Mouse (Mus musculus): ENCODE measurements around the gene Areg. TPM values are rescaled to one million over a fixed set of nuclear protein-coding genes. Genes with fewer than 3 reads are reported as not detected.

Areg gene
- total and polyA plus RNA-seq, 2 experiments from 2014 or later, result 0.19 to 5.9 TPM

DNA sequence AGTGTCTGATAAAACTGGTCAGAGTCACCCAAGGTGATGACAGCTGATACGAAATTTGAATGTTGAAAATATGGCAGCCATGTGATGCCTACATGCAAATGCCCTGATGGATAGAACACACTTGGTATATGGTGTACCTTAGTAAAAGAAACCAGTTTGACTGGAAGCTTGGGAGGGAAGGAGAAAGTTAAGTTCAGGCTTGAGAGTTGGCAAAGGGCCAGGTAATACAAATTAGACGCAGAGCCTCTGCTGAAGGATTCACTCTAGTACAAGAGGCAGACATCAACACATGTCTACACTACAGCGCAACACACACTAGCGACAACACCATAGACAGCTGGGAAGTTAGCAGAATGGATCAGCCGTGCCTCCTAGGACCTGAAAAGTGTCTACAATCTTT is 27.2 kb downstream of the Areg start:
- no peak for ATAC-seq (ENCODE audit: insufficient read depth, low read depth)
- no peak overlapping the region for H3K4me3 ChIP-seq (ENCODE audit: low read depth, low read length)
- H3K27me3 ChIP-seq (ENCODE audit: control insufficient read depth, insufficient read depth, low read length), result no peaks in the 10 kb centered on the region
- no peak overlapping the region for H3K4me2 ChIP-seq (ENCODE audit: low read depth, low read length)
- no peaks in the 10 kb centered on the region for H3K4me1 ChIP-seq (ENCODE audit: control insufficient read depth, insufficient read depth)
- DNase-seq (ENCODE audit: low spot score), result no peak
- no peak overlapping the region for H3K9ac ChIP-seq (replicated peaks; ENCODE audit: low read depth, low read length)
- H3K9me3 ChIP-seq (replicated peaks; ENCODE audit: control insufficient read depth, low read length), result no peaks in the 10 kb centered on the region
- 45% methylated on average over 5 of the region's 5 CpGs for WGBS
- no peaks in the 10 kb centered on the region for H3K36me3 ChIP-seq (replicated peaks; ENCODE audit: control insufficient read depth, insufficient read depth, low read length)
- no peak for TF ChIP-seq EP300 (IDR thresholded peaks at IDR 0.05; ENCODE audit: low read depth)
- no peak for TF ChIP-seq CTCF (IDR thresholded peaks at IDR 0.05; ENCODE audit: low read depth)
- H3K27ac ChIP-seq (ENCODE audit: low read depth), result no peak overlapping the region

DNA sequence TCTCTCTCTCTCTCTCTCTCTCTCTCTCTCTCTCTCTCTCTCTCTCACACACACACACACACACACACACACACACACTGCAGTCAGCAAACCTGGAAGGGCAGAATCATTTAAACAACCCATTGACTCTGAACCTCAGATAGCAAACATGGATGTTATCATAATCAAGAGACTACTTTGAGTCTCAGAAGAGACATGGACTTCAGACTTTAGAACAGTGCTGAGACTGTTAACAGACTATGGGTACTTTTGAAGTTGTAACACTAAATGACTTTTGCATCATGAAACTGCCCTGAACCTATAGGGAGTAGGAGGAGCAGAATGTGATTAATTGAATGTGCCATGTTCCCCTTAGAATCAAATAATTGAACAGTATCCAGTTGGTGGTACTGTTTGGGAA is 37.0 kb downstream of the Areg start:
- Histone ChIP-seq H3K9me3 (replicated peaks; ENCODE audit: control insufficient read depth, low read length) (no peaks in the 10 kb centered on the region), H3K4me1 (ENCODE audit: control insufficient read depth, insufficient read depth) (no peaks in the 10 kb centered on the region), H3K27ac (ENCODE audit: low read depth) (no peak overlapping the region), H3K4me2 (ENCODE audit: low read depth, low read length) (no peak overlapping the region), H3K4me3 (ENCODE audit: low read depth, low read length) (no peak overlapping the region), H3K36me3 (replicated peaks; ENCODE audit: control insufficient read depth, insufficient read depth, low read length) (no peaks in the 10 kb centered on the region), H3K9ac (replicated peaks; ENCODE audit: low read depth, low read length) (no peak overlapping the region), H3K27me3 (ENCODE audit: control insufficient read depth, insufficient read depth, low read length) (no peaks in the 10 kb centered on the region)
- ATAC-seq (ENCODE audit: insufficient read depth, low read depth), result no peak
- TF ChIP-seq EP300 (IDR thresholded peaks at IDR 0.05; ENCODE audit: low read depth) (no peak), CTCF (IDR thresholded peaks at IDR 0.05; ENCODE audit: low read depth) (no peak)
- DNase-seq (ENCODE audit: low spot score), result no peak

GRCm38 (mm10) chr5:91194572-91194971 is 55.2 kb downstream of the Areg start:
- no peak for DNase-seq (ENCODE audit: low spot score)
- no peak overlapping the region for H3K4me3 ChIP-seq (ENCODE audit: low read depth, low read length)

More at GRCm38 (mm10) chr5:91194572-91194971, 55.2 kb downstream of the Areg start:
- 0 out of 2 replicates have a peak, but pooled peaks cover 3% of the 10 kb centered on the region for H3K4me1 ChIP-seq (ENCODE audit: control insufficient read depth, insufficient read depth)
- H3K4me2 ChIP-seq (ENCODE audit: low read depth, low read length), result no peak overlapping the region
- H3K27ac ChIP-seq (ENCODE audit: low read depth), result no peak overlapping the region
- ATAC-seq (ENCODE audit: insufficient read depth, low read depth), result no peak
- WGBS, result 55% methylated on average over 3 of the region's 3 CpGs
- no peaks in the 10 kb centered on the region for H3K9me3 ChIP-seq (replicated peaks; ENCODE audit: control insufficient read depth, low read length)
- no peaks in the 10 kb centered on the region for H3K36me3 ChIP-seq (replicated peaks; ENCODE audit: control insufficient read depth, insufficient read depth, low read length)
- H3K9ac ChIP-seq (replicated peaks; ENCODE audit: low read depth, low read length), result no peak overlapping the region
- no peak for TF ChIP-seq CTCF (IDR thresholded peaks at IDR 0.05; ENCODE audit: low read depth)
- H3K27me3 ChIP-seq (ENCODE audit: control insufficient read depth, insufficient read depth, low read length), result no peaks in the 10 kb centered on the region

Other genes with a start within 250 kb of the Areg start
- 0.27 and 0.31 TPM in 2 replicates for gene Cxcl1, start 248.4 kb upstream of the Areg start, total RNA-seq (2014; rRNA removed; ENCODE audit: low replicate concordance)
- gene Cxcl1, start 248.4 kb upstream of the Areg start, polyA plus RNA-seq (2015; fragmentation: Nextera tagmentation; extraction: Ambion mirVana), result 1.4 and 1.5 TPM in 2 replicates
- not detected in 2 replicates for gene Cxcl2, start 235.7 kb upstream of the Areg start, total RNA-seq (2014; rRNA removed; ENCODE audit: low replicate concordance)
- gene Cxcl2, start 235.7 kb upstream of the Areg start, polyA plus RNA-seq (2015; fragmentation: Nextera tagmentation; extraction: Ambion mirVana), result not detected in 2 replicates
- 30.5 and 88.5 TPM in 2 replicates for gene Mthfd2l, start 208.5 kb upstream of the Areg start, total RNA-seq (2014; rRNA removed; ENCODE audit: low replicate concordance)
- 29.1 and 29.2 TPM in 2 replicates for gene Mthfd2l, start 208.5 kb upstream of the Areg start, polyA plus RNA-seq (2015; fragmentation: Nextera tagmentation; extraction: Ambion mirVana)
- gene Epgn, start 112.1 kb upstream of the Areg start, total RNA-seq (2014; rRNA removed; ENCODE audit: low replicate concordance), result not detected in 2 replicates
- 0.10 and 0.12 TPM in 2 replicates for gene Epgn, start 112.1 kb upstream of the Areg start, polyA plus RNA-seq (2015; fragmentation: Nextera tagmentation; extraction: Ambion mirVana)
- gene Ereg, start 65.0 kb upstream of the Areg start, total RNA-seq (2014; rRNA removed; ENCODE audit: low replicate concordance), result 0.34 TPM in 1 of 2 replicates, not detected in the other
- gene Ereg, start 65.0 kb upstream of the Areg start, polyA plus RNA-seq (2015; fragmentation: Nextera tagmentation; extraction: Ambion mirVana), result 0.04 and 0.10 TPM in 2 replicates

All from heart, postnatal 0 days (tissue).